Mouse (Mus musculus): Measurements from ENCODE around the gene Mfsd4a. TPM values are rescaled to one million over a fixed set of nuclear protein-coding genes. Genes with fewer than 3 reads are reported as not detected.

Mfsd4a gene
- total RNA-seq, 2 experiments from 2014 or later = 1.3 to 1.4 TPM

- DNase-seq = no peak
Measured at GRCm38 (mm10) chr1:131989476-131989875, 78.4 kb downstream of the Mfsd4a start.

- DNase-seq = no peak
Measured at GRCm38 (mm10) chr1:131987432-131987831, 80.4 kb downstream of the Mfsd4a start.

GRCm38 (mm10) chr1:131983806-131984205 lies 84.1 kb downstream of the Mfsd4a start:
- no peak for DNase-seq

GRCm38 (mm10) chr1:131982907-131983306 lies 85.0 kb downstream of the Mfsd4a start:
- peak; percentile 87 for DNase-seq

- peak; percentile 86 for DNase-seq
Measured at GRCm38 (mm10) chr1:131981378-131982013, 86.4 kb downstream of the Mfsd4a start.

- no peak for DNase-seq
Measured at GRCm38 (mm10) chr1:131980471-131980870, 87.4 kb downstream of the Mfsd4a start.

- DNase-seq = no peak
Measured at GRCm38 (mm10) chr1:131976886-131977285, 91.0 kb downstream of the Mfsd4a start.

GRCm38 (mm10) chr1:131973991-131974390 lies 93.9 kb downstream of the Mfsd4a start:
- no peak for DNase-seq

Other genes starting within 250 kb of the Mfsd4a start
- 10 to 100 TPM; 23.3 to 26.3 TPM for gene Slc41a1, start 240.6 kb downstream of the Mfsd4a start, total RNA-seq (2021)
- gene Rab29, start 200.8 kb downstream of the Mfsd4a start, total RNA-seq (2021) = 10 to 100 TPM; 10.6 to 10.8 TPM
- 100 to 1,000 TPM; 169 to 172 TPM for gene Nucks1, start 157.5 kb downstream of the Mfsd4a start, total RNA-seq (2021)
- gene Slc45a3, start 105.1 kb downstream of the Mfsd4a start, total RNA-seq (2021) = 1 to 10 TPM; 2.1 to 2.3 TPM
- 100 to 1,000 TPM; 104 to 110 TPM for gene Elk4, start 60.5 kb downstream of the Mfsd4a start, total RNA-seq (2021)
- 1 to 10 TPM; 7.2 to 8.5 TPM for gene Cdk18, start 71.6 kb upstream of the Mfsd4a start, total RNA-seq (2021)
- not detected for gene Lemd1, start 123.4 kb upstream of the Mfsd4a start, total RNA-seq (2021)
- not detected for gene AC124108.1, start 123.4 kb upstream of the Mfsd4a start, total RNA-seq (2021)
- gene Gm10188, start 161.7 kb upstream of the Mfsd4a start, total RNA-seq (2021) = not detected
- gene Klhdc8a, start 230.6 kb upstream of the Mfsd4a start, total RNA-seq (2021) = 1 to 10 TPM; 4.1 to 5.8 TPM
- gene Nuak2, start 248.1 kb upstream of the Mfsd4a start, total RNA-seq (2021) = 1 to 10 TPM; 5.3 to 5.8 TPM